Mouse (Mus musculus) liver, embryonic 11.5 days (tissue): ENCODE measurements at regions not wholly inside any gene's neighbourhood (a gene's known extent, or its start where the extent isn't known, plus 50 kb on each side); places are given as distances from the start of the nearest gene placed in this dataset.

ENCODE experiments used
- ATAC-seq: fragments of 200-750 bp; cut with Nextera tagmentation; replicated peaks from 2 replicates; pipeline ENCODE4 v1.8.0; 2017; ENCODE audit warnings: moderate number of reproducible peaks, mild to moderate bottlenecking, moderate TSS enrichment, moderate library complexity; ENCODE audit not compliant: low FRiP score
- DNase-seq: peaks from one replicate; pipeline ENCODE4 v3.0.0-alpha.2; 2017; ENCODE audit warnings: low spot score
- H3K27ac ChIP-seq: fragments of 300-500 bp; sonication (generic); 2 replicates; pipeline ENCODE4 v1.5.1; 2014; ENCODE audit warnings: mild to moderate bottlenecking, low read depth, low read length, control low read depth
- H3K27me3 ChIP-seq: fragments of 300-500 bp; sonication (generic); replicated peaks from 2 replicates; pipeline ENCODE4 v1.6.1; 2014; ENCODE audit warnings: low read length, mixed read lengths; ENCODE audit not compliant: control insufficient read depth, insufficient read depth
- H3K36me3 ChIP-seq: fragments of 300-500 bp; sonication (generic); 2 replicates; pipeline ENCODE4 v1.6.1; 2014; ENCODE audit warnings: mild to moderate bottlenecking, low read length, moderate library complexity, mixed read lengths; ENCODE audit not compliant: control insufficient read depth, insufficient read depth
- H3K4me1 ChIP-seq: fragments of 300-500 bp; sonication (generic); replicated peaks from 2 replicates; pipeline ENCODE4 v1.6.1; 2014; ENCODE audit warnings: low read length, mixed read lengths; ENCODE audit not compliant: control insufficient read depth, insufficient read depth
- H3K4me2 ChIP-seq: fragments of 300-500 bp; sonication (generic); 2 replicates; pipeline ENCODE4 v1.6.1; 2014; ENCODE audit warnings: mild to moderate bottlenecking, control low read depth, moderate library complexity
- H3K4me3 ChIP-seq: fragments of 300-500 bp; sonication (generic); 2 replicates; pipeline ENCODE4 v1.5.1; 2014; ENCODE audit warnings: low read depth, low read length, control low read depth
- H3K9ac ChIP-seq: fragments of 300-500 bp; sonication (generic); 2 replicates; pipeline ENCODE4 v1.6.1; 2014; ENCODE audit warnings: low read depth, low read length, control low read depth
- H3K9me3 ChIP-seq: fragments of 300-500 bp; sonication (generic); 2 replicates; pipeline ENCODE4 v1.6.1; 2016; ENCODE audit warnings: low read length, inconsistent platforms, mixed read lengths; ENCODE audit not compliant: control insufficient read depth
- WGBS: fragments of 180-500 bp; shearing (Covaris S2); extraction: QIAGEN DNeasy Blood & Tissue Kit; methylation state at CpG from one replicate; pipeline ENCODE4 v1.1.7; 2014; 5-methylcytosine and 5-hydroxymethylcytosine counted together

DNA sequence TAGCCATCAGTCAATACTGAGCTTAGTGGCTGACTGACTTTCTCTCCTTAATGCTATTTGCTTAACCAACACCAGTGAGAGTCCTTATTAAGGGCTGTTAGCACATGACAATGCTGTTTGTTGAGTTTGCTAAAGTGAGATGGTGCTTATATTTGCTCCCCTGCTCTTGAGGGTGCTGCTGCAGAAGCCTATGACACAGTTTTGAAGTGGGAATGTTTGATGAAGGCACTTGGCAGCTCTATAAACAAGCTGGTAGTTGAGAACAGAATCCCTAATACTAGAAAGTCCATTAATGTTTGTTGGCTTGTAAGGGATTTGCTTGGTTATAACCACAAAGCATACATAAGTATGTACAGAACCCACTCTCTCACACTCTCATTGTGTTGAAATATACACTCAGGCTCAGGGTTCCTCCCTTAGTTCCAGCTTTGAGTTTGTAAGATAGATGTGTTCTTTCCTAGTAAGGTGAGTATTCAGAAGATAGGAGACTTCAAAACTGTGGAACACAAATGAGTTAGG, 249.1 kb upstream of the Klf4 start:
- H3K27ac ChIP-seq, result no peak overlapping the region
- DNase-seq, result no peak
- no peak overlapping the region for H3K4me3 ChIP-seq
- no peaks in the 10 kb centered on the region for H3K36me3 ChIP-seq
- no peak overlapping the region for H3K9ac ChIP-seq
- ATAC-seq, result no peak
- H3K4me2 ChIP-seq, result no peak overlapping the region
- no peaks in the 10 kb centered on the region for H3K4me1 ChIP-seq
- no peaks in the 10 kb centered on the region for H3K9me3 ChIP-seq
- H3K27me3 ChIP-seq, result no peaks in the 10 kb centered on the region; the same call in 1 of the 2 replicates

DNA sequence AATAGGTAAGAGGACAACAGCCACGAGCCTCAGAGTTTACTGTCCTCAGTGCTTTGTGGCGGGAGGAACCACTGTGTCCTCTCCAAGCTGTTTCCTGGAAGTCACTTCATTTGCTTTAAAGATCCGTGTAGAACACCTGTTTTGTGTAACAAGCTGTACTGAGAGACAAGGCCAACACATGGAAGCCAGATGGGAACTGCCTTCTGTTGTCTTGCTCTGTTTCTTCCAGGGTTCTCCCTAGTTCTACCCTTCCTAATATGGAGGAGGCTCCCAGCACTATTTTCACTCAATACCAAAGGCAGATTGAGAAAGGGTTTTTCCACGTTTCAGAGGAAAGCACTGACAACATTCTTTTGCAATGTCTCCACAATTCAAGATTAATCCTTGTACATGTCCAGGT, 247.3 kb upstream of the Klf4 start:
- no peaks in the 10 kb centered on the region for H3K36me3 ChIP-seq
- no peak overlapping the region for H3K27ac ChIP-seq
- no peak overlapping the region for H3K4me2 ChIP-seq
- no peaks in the 10 kb centered on the region; the same call in 1 of the 2 replicates for H3K27me3 ChIP-seq
- H3K9me3 ChIP-seq, result no peaks in the 10 kb centered on the region
- DNase-seq, result no peak
- H3K4me3 ChIP-seq, result no peak overlapping the region
- H3K9ac ChIP-seq, result no peak overlapping the region
- no peaks in the 10 kb centered on the region for H3K4me1 ChIP-seq
- 60% methylated on average over 4 of the region's 4 CpGs for WGBS
- ATAC-seq, result no peak

DNA sequence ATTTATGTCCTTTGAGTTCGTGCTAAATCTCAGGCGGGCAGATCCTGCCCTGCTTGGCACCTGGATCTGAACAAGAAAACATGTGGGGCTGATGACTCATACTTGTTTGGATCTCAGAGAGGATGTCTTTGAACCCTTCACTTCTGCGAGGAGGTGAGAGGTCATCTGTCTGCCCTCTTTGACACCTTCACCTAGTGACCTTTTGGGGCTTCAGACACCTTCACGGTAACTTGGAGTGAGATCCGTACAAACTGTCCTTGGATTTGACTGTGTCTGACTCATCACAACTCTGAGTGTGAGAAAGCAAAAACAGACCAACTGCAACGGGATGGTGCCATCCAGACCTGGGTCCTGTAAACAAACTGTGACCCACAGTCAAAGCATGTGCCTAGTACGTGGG, 243.6 kb upstream of the Klf4 start:
- H3K9me3 ChIP-seq, result no peaks in the 10 kb centered on the region
- no peak overlapping the region for H3K9ac ChIP-seq
- no peak for ATAC-seq
- WGBS, result 58% methylated on average over 7 of the region's 7 CpGs
- no peak overlapping the region for H3K4me3 ChIP-seq
- H3K27me3 ChIP-seq, result no peaks in the 10 kb centered on the region; the same call in 1 of the 2 replicates
- no peak overlapping the region for H3K27ac ChIP-seq
- H3K36me3 ChIP-seq, result no peaks in the 10 kb centered on the region
- H3K4me1 ChIP-seq, result no peaks in the 10 kb centered on the region
- no peak overlapping the region for H3K4me2 ChIP-seq
- DNase-seq, result no peak

DNA sequence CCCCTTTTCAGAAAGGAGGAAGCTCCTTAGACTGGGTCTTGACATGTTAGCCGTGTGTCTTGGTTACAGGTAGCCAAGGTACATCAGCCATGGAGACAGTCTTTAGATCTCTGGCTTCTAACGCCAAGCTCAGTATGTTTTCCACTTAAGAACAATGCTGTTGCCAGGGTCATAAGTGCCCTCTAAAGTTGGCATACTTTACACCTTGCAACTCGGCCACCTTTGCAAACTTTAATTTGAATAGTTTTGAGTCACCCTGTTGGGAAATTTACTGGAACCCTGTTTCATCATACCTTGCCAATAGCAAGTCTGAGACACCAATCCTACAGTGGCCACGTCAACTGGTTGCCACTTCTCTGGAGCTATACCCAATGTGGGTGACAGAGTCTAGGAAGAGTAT, 242.3 kb upstream of the Klf4 start:
- Histone ChIP-seq H3K27me3 (no peaks in the 10 kb centered on the region), H3K4me2 (no peak overlapping the region), H3K4me3 (no peak overlapping the region), H3K4me1 (no peaks in the 10 kb centered on the region), H3K9me3 (no peaks in the 10 kb centered on the region), H3K9ac (no peak overlapping the region), H3K27ac (no peak overlapping the region), H3K36me3 (no peaks in the 10 kb centered on the region)
- ATAC-seq, result no peak
- no peak for DNase-seq
- 74% methylated on average over 4 of the region's 4 CpGs for WGBS

DNA sequence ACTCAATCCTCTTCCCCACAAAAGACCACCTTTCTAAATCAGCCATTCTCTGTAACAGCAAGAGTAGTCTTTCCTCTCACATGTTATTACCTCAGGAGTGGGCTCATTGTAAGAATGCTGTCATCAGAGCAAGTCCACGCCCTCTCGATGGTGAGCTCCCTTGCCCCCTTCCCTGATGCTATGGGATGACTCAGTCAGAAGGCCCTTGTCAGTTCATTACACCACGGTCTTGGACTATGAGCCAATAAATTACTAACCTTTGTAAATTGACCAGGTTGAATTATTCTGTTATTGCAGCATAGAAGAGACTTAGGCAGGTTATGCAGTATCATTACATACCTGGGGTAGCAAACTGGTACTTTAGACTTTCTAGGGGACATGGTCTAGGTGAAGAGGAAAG, 237.4 kb upstream of the Klf4 start:
- WGBS, result 92% methylated on average over 3 of the region's 3 CpGs
- H3K27me3 ChIP-seq, result no peaks in the 10 kb centered on the region
- H3K9ac ChIP-seq, result no peak overlapping the region
- H3K27ac ChIP-seq, result no peak overlapping the region
- H3K9me3 ChIP-seq, result no peaks in the 10 kb centered on the region
- DNase-seq, result no peak
- no peak overlapping the region for H3K4me3 ChIP-seq
- H3K4me1 ChIP-seq, result no peaks in the 10 kb centered on the region
- ATAC-seq, result no peak
- H3K4me2 ChIP-seq, result no peak overlapping the region
- H3K36me3 ChIP-seq, result no peaks in the 10 kb centered on the region

DNA sequence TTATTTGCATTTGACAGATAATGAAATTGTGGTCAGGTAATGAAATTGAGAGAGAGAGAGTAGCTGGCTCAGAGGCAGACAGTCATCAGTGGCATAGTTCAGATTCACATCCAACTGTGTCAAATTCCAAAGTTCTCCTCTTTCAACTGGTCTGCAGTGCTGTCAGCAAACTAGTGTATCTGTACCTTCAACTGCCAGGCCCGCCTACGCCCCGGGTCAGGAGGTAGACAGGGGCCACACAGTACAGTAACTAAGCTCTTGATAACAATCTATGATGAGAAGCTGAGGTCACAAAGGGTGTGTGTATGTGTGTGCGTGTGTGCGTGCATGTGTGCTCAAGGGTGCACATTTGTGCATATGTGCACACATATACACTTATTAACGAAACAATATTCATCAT, 236.1 kb upstream of the Klf4 start:
- no peak for DNase-seq
- Histone ChIP-seq H3K36me3 (no peaks in the 10 kb centered on the region), H3K9me3 (no peaks in the 10 kb centered on the region), H3K27ac (no peak overlapping the region), H3K9ac (no peak overlapping the region), H3K4me2 (no peak overlapping the region), H3K4me1 (no peaks in the 10 kb centered on the region), H3K27me3 (no peaks in the 10 kb centered on the region), H3K4me3 (no peak overlapping the region)
- 82% methylated on average over 6 of the region's 6 CpGs for WGBS
- ATAC-seq, result no peak

DNA sequence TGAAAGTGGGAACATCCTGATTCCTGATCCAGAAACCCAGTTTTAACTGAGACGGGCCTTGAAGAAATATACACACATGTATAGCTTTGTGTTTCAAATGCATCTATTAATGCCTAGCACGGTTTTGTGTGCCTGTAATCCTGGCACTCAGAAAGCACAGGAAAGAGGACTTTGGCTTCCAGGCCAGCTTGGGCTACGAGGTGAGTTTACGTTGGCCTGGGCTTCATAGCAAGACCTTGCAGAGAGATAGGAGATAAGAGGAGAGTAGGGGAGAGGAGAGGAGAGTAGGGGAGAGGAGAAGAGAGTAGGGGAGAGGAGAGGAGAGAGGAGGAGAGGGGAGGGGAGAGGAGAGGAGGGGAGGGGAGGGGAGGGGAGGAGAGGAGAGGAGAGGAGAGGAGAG, 234.9 kb upstream of the Klf4 start:
- Histone ChIP-seq H3K4me2 (no peak overlapping the region), H3K27me3 (no peaks in the 10 kb centered on the region), H3K9ac (no peak overlapping the region), H3K4me1 (no peaks in the 10 kb centered on the region), H3K27ac (no peak overlapping the region), H3K9me3 (no peaks in the 10 kb centered on the region), H3K36me3 (no peaks in the 10 kb centered on the region), H3K4me3 (no peak overlapping the region)
- ATAC-seq (no peak), DNase-seq (no peak)
- WGBS, result 52% methylated on average over 4 of the region's 4 CpGs

DNA sequence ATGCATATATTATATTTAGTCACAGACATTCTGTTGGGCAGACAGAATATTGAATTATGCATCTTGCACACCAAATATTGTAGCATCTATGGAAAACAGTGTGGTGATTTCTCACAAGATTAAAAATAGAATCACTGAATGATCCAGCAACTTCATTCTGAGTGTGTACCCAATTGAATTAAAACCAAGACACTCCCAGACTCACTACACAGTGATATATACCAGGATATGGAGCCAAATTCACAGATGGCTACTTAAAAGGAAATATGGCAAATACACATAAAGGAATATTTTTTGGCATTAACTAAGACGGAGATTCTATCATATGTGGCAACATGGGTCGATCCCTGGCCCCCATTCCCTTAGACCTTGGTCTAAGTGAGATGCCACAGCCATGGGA, 233.5 kb upstream of the Klf4 start:
- Histone ChIP-seq H3K4me1 (no peaks in the 10 kb centered on the region), H3K9ac (no peak overlapping the region), H3K9me3 (no peaks in the 10 kb centered on the region), H3K4me2 (no peak overlapping the region), H3K4me3 (no peak overlapping the region), H3K27ac (no peak overlapping the region), H3K36me3 (no peaks in the 10 kb centered on the region), H3K27me3 (no peaks in the 10 kb centered on the region)
- ATAC-seq, result no peak
- no peak for DNase-seq
- WGBS, result 83% methylated on average over 2 of the region's 2 CpGs

DNA sequence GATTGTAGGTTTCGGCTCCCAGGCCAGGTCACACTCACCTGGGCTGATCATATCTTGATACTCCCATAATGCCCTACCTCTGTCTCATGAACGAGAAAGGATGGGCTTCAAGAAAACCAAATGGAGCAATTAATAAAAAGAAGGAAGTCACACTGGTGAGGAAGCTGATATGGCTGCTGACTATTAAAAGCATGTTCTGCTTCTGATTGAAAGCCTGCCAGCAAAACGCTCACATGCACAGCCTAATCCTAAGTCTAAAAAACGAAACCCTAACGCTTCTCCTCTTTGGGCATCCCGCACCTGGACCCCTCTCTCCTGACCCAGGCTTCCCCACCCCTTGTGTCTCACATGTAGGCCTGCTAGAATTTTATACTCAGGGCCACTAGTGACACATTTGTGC, 230.8 kb upstream of the Klf4 start:
- Histone ChIP-seq H3K36me3 (no peaks in the 10 kb centered on the region), H3K9ac (no peak overlapping the region), H3K4me1 (no peaks in the 10 kb centered on the region), H3K9me3 (no peaks in the 10 kb centered on the region), H3K27me3 (no peaks in the 10 kb centered on the region), H3K4me3 (no peak overlapping the region), H3K4me2 (no peak overlapping the region), H3K27ac (no peak overlapping the region)
- ATAC-seq (no peak), DNase-seq (no peak)
- WGBS, result 71% methylated on average over 6 of the region's 6 CpGs
